Comparison of ENCODE assay signal across 13 mouse cellular contexts in genomic region chr3:126962326-126962725, GRCm38 (mm10).
"Had no signal": no experiment of that assay in that cellular context is flagged by ENCODE, and none has a peak within 500 bp of the region (broad histone marks: within the 10 kb centered on the region; RNA-seq: fewer than 3 reads in every experiment).

No protein-coding gene starts in this region.

- H3K4me1 ChIP-seq: limb, embryonic 13.5 days; midbrain, embryonic 13.5 days; neural tube, embryonic 15.5 days had no signal

- H3K4me2 ChIP-seq: limb, embryonic 13.5 days; midbrain, embryonic 13.5 days; neural tube, embryonic 15.5 days had no signal

- H3K9ac ChIP-seq: limb, embryonic 13.5 days; liver, embryonic 14.5 days; midbrain, embryonic 13.5 days; neural tube, embryonic 15.5 days had no signal

- ATAC-seq: midbrain, embryonic 13.5 days had no signal

- H3K9me3 ChIP-seq: limb, embryonic 13.5 days; midbrain, embryonic 13.5 days; neural tube, embryonic 15.5 days had no signal

- H3K27ac ChIP-seq: layer of hippocampus, adult 2 months; limb, embryonic 13.5 days; liver, embryonic 14.5 days; midbrain, embryonic 13.5 days; neural tube, embryonic 15.5 days had no signal

- H3K27me3 ChIP-seq: limb, embryonic 13.5 days; midbrain, embryonic 13.5 days; neural tube, embryonic 15.5 days had no signal

- DNase-seq: kidney, postnatal 10 days; kidney, postnatal 4 days; left cerebral cortex, postnatal 4 days; lung, adult 18-20 months; lung, postnatal 36 days; thymus, adult 2 months; thymus, postnatal 25 days had no signal

- H3K4me3 ChIP-seq: layer of hippocampus, adult 2 months; limb, embryonic 13.5 days; midbrain, embryonic 13.5 days; myocyte; neural tube, embryonic 15.5 days had no signal
